Mouse (Mus musculus): ENCODE results near the gene Dnah2. TPM values are rescaled to one million over a fixed set of nuclear protein-coding genes. Genes with fewer than 3 reads are reported as not detected.
A peak's percentile ranks its signal among the peaks of the same experiment; 100 is the strongest.
"Not testable (repeated sequence)": the region's sequence is repeated elsewhere in the genome, so short reads cannot be mapped to it uniquely, and the experiment has no call there.

Gene Dnah2
- polyA plus RNA-seq, 1 experiment, result 1.2 TPM

DNA sequence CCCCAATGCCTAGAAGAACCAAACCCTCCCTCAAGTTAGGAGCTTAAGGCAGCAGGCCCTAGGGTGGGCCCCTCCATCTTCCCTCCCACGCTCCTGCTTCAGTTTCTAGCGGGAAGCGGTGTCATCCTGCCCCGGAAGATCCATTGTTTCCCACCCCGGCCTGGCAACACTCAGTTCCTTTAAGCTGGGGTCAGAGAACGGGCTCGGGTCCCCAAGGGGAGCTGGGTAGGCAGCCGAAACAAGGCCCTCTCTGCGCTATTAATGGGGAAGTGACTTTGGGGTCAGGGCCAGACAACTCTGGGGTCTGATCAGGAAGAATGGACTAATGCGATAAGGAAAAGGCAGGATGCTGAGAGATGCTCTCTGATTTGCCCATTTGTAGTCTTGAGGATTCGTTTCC is 152.1 kb downstream of the Dnah2 start:
- no peaks in the 10 kb centered on the region for H3K27me3 ChIP-seq (ENCODE audit: control insufficient read depth, insufficient read depth, low read length, poor library complexity, severe bottlenecking)
- H3K4me1 ChIP-seq (ENCODE audit: control insufficient read depth, insufficient read depth, low read length), result no peaks in the 10 kb centered on the region
- TF ChIP-seq POLR2A (IDR thresholded peaks at IDR 0.05; ENCODE audit: insufficient read depth, low read length), result no peak
- TF ChIP-seq EP300 (IDR thresholded peaks at IDR 0.05; ENCODE audit: insufficient read depth, low read depth, low read length), result no peak
- no peak for TF ChIP-seq CTCF (IDR thresholded peaks at IDR 0.05; ENCODE audit: low read depth, low read length)
- no peaks in the 10 kb centered on the region for H3K36me3 ChIP-seq (ENCODE audit: control insufficient read depth, insufficient read depth, low read length, poor library complexity, severe bottlenecking)
- no peaks in the 10 kb centered on the region for H3K9me3 ChIP-seq (replicated peaks; ENCODE audit: control insufficient read depth, insufficient read depth, low read length, poor library complexity, severe bottlenecking)
- no peak overlapping the region for H3K27ac ChIP-seq (ENCODE audit: insufficient read depth, low read length)
- peak overlapping the region; percentile 65 for H3K4me3 ChIP-seq (ENCODE audit: low read depth, low read length)
- peak overlapping the region; percentile 65 for H3K9ac ChIP-seq (ENCODE audit: low read depth, poor library complexity, severe bottlenecking)

DNA sequence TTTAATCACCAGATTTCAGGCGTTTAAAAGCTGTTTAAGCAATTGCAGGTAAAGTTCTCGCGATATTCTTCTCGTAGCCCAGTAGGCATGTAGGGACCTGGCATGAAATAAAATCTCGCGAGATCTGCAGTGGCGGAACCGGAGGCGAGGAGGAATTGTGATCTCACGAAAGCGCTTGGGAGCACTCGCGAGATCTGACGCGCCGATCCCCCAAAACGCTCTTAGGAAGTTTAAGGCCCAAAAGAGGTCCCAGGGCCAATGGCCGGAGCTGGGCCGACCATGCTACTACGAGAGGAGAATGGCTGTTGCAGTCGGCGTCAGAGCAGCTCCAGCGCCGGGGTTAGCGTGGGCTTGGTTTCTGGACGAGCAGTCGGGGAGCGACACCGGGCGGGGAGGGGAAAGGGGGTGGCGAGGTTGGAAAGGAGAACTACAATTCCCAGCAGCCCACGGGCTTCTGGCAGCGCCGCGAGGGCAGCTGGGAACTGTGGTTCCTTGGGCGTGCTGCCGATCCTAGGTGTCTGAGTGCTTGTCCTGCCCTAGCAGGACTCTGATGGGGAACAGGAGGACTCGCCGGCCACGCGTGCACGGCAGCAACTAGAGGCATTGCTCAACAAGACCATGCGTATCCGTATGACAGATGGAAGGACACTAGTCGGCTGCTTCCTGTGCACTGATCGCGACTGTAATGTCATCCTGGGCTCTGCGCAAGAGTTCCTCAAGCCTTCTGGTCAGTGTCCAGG is 153.1 kb downstream of the Dnah2 start:
- Histone ChIP-seq H3K9ac (ENCODE audit: low read depth, poor library complexity, severe bottlenecking) (peak overlapping the region; percentile 65), H3K27ac (ENCODE audit: insufficient read depth, low read length) (peak overlapping the region; percentile 59), H3K36me3 (ENCODE audit: control insufficient read depth, insufficient read depth, low read length, poor library complexity, severe bottlenecking) (no peaks in the 10 kb centered on the region), H3K27me3 (ENCODE audit: control insufficient read depth, insufficient read depth, low read length, poor library complexity, severe bottlenecking) (no peaks in the 10 kb centered on the region), H3K4me1 (ENCODE audit: control insufficient read depth, insufficient read depth, low read length) (no peaks in the 10 kb centered on the region), H3K9me3 (replicated peaks; ENCODE audit: control insufficient read depth, insufficient read depth, low read length, poor library complexity, severe bottlenecking) (no peaks in the 10 kb centered on the region), H3K4me3 (ENCODE audit: low read depth, low read length) (peak overlapping the region; percentile 65)
- no peak for TF ChIP-seq CTCF (IDR thresholded peaks at IDR 0.05; ENCODE audit: low read depth, low read length)
- TF ChIP-seq POLR2A (IDR thresholded peaks at IDR 0.05; ENCODE audit: insufficient read depth, low read length), result no peak
- no peak for TF ChIP-seq EP300 (IDR thresholded peaks at IDR 0.05; ENCODE audit: insufficient read depth, low read depth, low read length)

DNA sequence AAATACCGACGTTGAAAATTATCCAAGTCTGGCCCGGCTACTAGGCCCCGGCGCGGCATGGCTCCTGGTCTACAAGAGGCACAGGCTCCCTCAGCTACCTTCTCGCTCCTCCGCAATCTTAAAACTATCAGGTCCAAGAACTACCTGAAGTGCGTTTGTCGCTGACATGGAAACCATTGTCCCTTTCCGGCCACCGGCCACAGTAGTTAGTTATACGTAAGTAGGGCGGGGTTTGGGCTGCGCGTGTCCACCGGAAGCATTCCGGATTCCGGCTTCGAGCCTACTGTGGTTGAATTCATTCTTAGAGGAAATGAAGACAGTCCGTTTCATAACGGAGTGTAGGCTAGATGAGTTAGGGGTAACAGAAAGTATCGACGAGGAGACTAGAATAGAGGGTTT is 153.7 kb downstream of the Dnah2 start, which contains the start of the genes Naa38 and Cyb5d1:
Gene Naa38, plus strand, starts transcription at position 253 of the 399 bp plus-strand sequence.
Gene Cyb5d1, minus strand, starts transcription at position 397 of the 399 bp plus-strand sequence.
- H3K9me3 ChIP-seq (replicated peaks; ENCODE audit: control insufficient read depth, insufficient read depth, low read length, poor library complexity, severe bottlenecking); H3K4me1 ChIP-seq (ENCODE audit: control insufficient read depth, insufficient read depth, low read length); H3K36me3 ChIP-seq (ENCODE audit: control insufficient read depth, insufficient read depth, low read length, poor library complexity, severe bottlenecking); H3K27me3 ChIP-seq (ENCODE audit: control insufficient read depth, insufficient read depth, low read length, poor library complexity, severe bottlenecking): not testable (repeated sequence)
- H3K27ac ChIP-seq (ENCODE audit: insufficient read depth, low read length), result peak within 1 kb of the TSS; percentile 59
- peak within 1 kb of the TSS; percentile 96 for H3K4me3 ChIP-seq (ENCODE audit: low read depth, low read length)
- H3K9ac ChIP-seq (ENCODE audit: low read depth, poor library complexity, severe bottlenecking), result peak within 1 kb of the TSS; percentile 65

DNA sequence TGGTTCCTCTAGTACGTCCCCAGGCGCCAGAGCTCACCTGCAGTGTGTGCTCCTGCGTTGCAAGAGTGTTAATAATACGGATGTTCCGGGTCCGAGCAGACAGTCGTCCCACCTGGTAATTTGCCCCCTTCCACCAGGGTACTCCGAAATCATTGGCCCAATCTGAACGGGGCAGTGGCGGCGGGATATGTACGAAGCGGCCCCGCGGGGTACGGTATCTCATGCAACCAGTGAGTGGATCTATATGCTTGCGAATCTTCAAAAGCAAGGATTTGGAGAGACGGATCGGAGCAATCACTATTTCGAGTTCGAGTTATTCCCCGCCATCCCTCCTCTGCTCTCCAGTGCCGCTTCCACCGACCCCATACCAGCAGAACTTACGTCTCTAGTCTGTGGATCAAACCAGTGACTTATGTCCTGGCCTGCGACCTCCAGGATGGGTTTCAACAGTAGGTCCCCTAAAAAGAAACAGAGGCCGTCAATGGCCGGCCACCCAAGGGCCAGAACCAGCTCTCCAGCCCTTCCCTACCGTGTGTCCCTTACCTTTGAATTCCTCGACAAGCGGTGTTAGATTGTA is 154.2 kb downstream of the Dnah2 start:
- Histone ChIP-seq H3K9ac (ENCODE audit: low read depth, poor library complexity, severe bottlenecking) (peak overlapping the region; percentile 65), H3K4me3 (ENCODE audit: low read depth, low read length) (peak overlapping the region; percentile 96), H3K27ac (ENCODE audit: insufficient read depth, low read length) (peak overlapping the region; percentile 3; the same call in 1 of the 2 replicates)
- not testable (repeated sequence) for H3K27me3 ChIP-seq (ENCODE audit: control insufficient read depth, insufficient read depth, low read length, poor library complexity, severe bottlenecking); H3K9me3 ChIP-seq (replicated peaks; ENCODE audit: control insufficient read depth, insufficient read depth, low read length, poor library complexity, severe bottlenecking); H3K36me3 ChIP-seq (ENCODE audit: control insufficient read depth, insufficient read depth, low read length, poor library complexity, severe bottlenecking); H3K4me1 ChIP-seq (ENCODE audit: control insufficient read depth, insufficient read depth, low read length)

DNA sequence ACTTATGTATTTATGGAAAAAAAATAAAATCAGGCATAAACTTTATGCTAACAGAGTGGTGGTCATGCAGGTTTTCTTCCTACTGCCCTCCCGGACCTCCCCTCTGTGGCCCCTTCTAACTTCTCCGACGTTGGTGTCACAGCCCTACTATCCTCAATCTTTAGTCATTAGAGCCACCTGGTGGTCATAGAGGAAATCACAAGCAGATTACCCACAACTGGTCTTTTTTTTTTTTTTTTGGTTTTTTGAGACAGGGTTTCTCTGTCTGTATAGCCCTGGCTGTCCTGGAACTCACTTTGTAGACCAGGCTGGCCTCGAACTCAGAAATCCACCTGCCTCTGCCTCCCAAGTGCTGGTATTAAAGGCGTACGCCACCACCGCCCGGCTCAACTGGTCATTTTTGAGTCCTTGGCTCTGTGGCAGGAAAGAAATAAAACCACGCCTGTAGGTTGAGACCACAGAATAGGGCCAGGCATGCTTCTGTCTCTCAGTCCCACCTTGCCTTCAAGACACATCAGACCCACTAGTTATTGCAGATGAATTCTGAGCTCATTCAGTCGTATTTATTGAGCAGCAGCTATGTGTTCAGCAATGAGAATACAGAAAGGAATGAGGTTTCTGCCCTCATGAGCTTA is 158.4 kb downstream of the Dnah2 start:
- no peaks in the 10 kb centered on the region for H3K4me1 ChIP-seq (ENCODE audit: control insufficient read depth, insufficient read depth, low read length)
- H3K9ac ChIP-seq (ENCODE audit: low read depth, poor library complexity, severe bottlenecking), result no peak overlapping the region
- no peaks in the 10 kb centered on the region for H3K36me3 ChIP-seq (ENCODE audit: control insufficient read depth, insufficient read depth, low read length, poor library complexity, severe bottlenecking)
- no peak overlapping the region for H3K4me3 ChIP-seq (ENCODE audit: low read depth, low read length)
- no peaks in the 10 kb centered on the region for H3K9me3 ChIP-seq (replicated peaks; ENCODE audit: control insufficient read depth, insufficient read depth, low read length, poor library complexity, severe bottlenecking)
- no peak overlapping the region for H3K27ac ChIP-seq (ENCODE audit: insufficient read depth, low read length)
- TF ChIP-seq POLR2A (IDR thresholded peaks at IDR 0.05; ENCODE audit: insufficient read depth, low read length) (no peak), CTCF (IDR thresholded peaks at IDR 0.05; ENCODE audit: low read depth, low read length) (peak; percentile 29), EP300 (IDR thresholded peaks at IDR 0.05; ENCODE audit: insufficient read depth, low read depth, low read length) (no peak)
- H3K27me3 ChIP-seq (ENCODE audit: control insufficient read depth, insufficient read depth, low read length, poor library complexity, severe bottlenecking), result no peaks in the 10 kb centered on the region

All from ES-Bruce4 (cell line).